Mouse (Mus musculus) olfactory bulb, adult 2 months (tissue): ENCODE results near the gene Adcy4. TPM values are rescaled to one million over a fixed set of nuclear protein-coding genes. Genes with fewer than 3 reads are reported as not detected.

ENCODE experiments used
- H3K27ac ChIP-seq: fragments of 200-500 bp; 2 replicates; pipeline ENCODE4 v1.5.1; 2012; ENCODE audit warnings: low read depth, low read length; ENCODE audit not compliant: insufficient read depth
- H3K4me1 ChIP-seq: fragments of 200-500 bp; 2 replicates; pipeline ENCODE4 v1.6.1; 2012; ENCODE audit warnings: low read length; ENCODE audit not compliant: control insufficient read depth, insufficient read depth
- H3K4me3 ChIP-seq: fragments of 200-500 bp; 2 replicates; pipeline ENCODE4 v1.5.1; 2012; ENCODE audit warnings: mild to moderate bottlenecking, low read depth, low read length, moderate library complexity; ENCODE audit not compliant: insufficient read depth
- CTCF ChIP-seq: fragments of 200-500 bp; IDR thresholded peaks from 2 replicates; pipeline ENCODE4 v1.5.1; 2012; ENCODE audit warnings: low read depth, mild to moderate bottlenecking, low read length, moderate library complexity; ENCODE audit not compliant: insufficient read depth
- POLR2A ChIP-seq: fragments of 200-500 bp; IDR thresholded peaks from 2 replicates; pipeline ENCODE4 v1.6.1; 2012; ENCODE audit warnings: mild to moderate bottlenecking, low read depth, low read length, moderate library complexity; ENCODE audit not compliant: insufficient read depth
- WGBS: fragments of 180-500 bp; shearing (Covaris S2); methylation state at CpG from one replicate; pipeline ENCODE4 v1.1.7; 2018; 5-methylcytosine and 5-hydroxymethylcytosine counted together
- polyA plus RNA-seq: library from polyadenylated mRNA; stranded (reverse); fragments of >200 nt; gene quantifications from 2 replicates; pipeline ENCODE4 v1.2.4, GENCODE M21; 2012; ENCODE audit warnings: low replicate concordance; ENCODE audit not compliant: missing spikeins, insufficient read depth, insufficient read length

Adcy4 gene
- polyA plus RNA-seq, 1 experiment = not detected

DNA sequence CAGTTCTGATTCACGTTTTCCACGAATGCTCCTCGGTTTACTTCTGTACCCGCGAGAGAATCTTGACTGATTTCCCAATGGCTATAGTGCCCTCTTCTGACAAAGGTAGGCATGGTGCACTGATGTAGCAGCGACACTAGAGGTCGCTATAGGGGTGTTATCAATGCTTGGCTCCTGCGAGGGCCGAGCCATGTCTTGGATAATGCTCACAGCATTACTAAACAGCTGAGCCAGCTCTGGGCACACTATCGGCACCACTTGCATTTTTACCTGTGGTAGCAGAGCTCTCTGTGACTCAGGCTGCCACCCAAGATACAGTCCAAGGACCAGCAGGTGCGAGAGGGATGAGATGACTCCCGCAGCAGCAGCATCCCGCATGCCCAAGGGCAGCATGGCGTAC is 2.6 kb downstream of the Adcy4 start:
- H3K4me3 ChIP-seq = no peak overlapping the region
- H3K27ac ChIP-seq = no peak overlapping the region
- H3K4me1 ChIP-seq = peaks cover 13% of the 10 kb centered on the region
- 13% methylated on average over 14 of the region's 14 CpGs for WGBS
- TF ChIP-seq CTCF = peak; percentile 43; the same call in 1 of the 2 replicates
- TF ChIP-seq POLR2A = no peak

- Histone ChIP-seq H3K27ac (no peak overlapping the region), H3K4me3 (no peak overlapping the region), H3K4me1 (peaks cover 13% of the 10 kb centered on the region)
- no peak for TF ChIP-seq CTCF
- TF ChIP-seq POLR2A = no peak
- WGBS = 84% methylated on average over 11 of the region's 11 CpGs
These were observed 3.2 kb downstream of the Adcy4 start for GRCm38 (mm10) chr14:55780736-55781135.

DNA sequence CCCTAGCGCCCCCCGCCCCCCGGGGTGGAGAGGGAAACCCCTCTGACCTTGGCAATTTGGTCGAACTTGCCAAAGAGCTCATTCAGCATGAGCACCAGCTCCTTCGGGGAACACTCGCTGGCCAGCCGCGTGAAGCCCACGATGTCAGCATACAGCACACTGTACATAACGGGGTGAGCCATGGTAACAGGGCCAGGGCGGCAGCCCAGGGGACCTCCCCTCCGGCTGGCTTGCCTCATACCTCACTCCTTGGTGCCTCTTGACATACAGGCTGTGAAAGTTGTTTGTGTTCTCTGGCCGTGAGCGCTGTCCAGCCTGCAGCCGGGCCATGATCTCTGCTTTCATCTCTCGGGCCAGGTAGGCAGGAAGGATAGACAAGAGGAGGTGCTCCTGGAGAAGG is 4.2 kb downstream of the Adcy4 start:
- H3K27ac ChIP-seq = no peak overlapping the region

GRCm38 (mm10) chr14:55778686-55779085 is 5.2 kb downstream of the Adcy4 start:
- 92% methylated on average over 15 of the region's 15 CpGs for WGBS
- TF ChIP-seq CTCF (no peak), POLR2A (no peak)

More for the DNA sequence above, 4.2 kb downstream of the Adcy4 start:
- no peak overlapping the region for H3K4me3 ChIP-seq
- 64% methylated on average over 16 of the region's 16 CpGs for WGBS
- TF ChIP-seq POLR2A (no peak), CTCF (no peak)
- H3K4me1 ChIP-seq = peaks cover 13% of the 10 kb centered on the region

GRCm38 (mm10) chr14:55777806-55778205 is 6.1 kb downstream of the Adcy4 start:
- no peak overlapping the region for H3K4me3 ChIP-seq
- peaks cover 4% of the 10 kb centered on the region; the same call in 1 of the 2 replicates for H3K4me1 ChIP-seq
- 80% methylated on average over 11 of the region's 11 CpGs for WGBS
- TF ChIP-seq POLR2A = no peak
- no peak for TF ChIP-seq CTCF
- H3K27ac ChIP-seq = no peak overlapping the region

More at GRCm38 (mm10) chr14:55778686-55779085, 5.2 kb downstream of the Adcy4 start:
- Histone ChIP-seq H3K4me3 (no peak overlapping the region), H3K27ac (no peak overlapping the region), H3K4me1 (peaks cover 9% of the 10 kb centered on the region)

DNA sequence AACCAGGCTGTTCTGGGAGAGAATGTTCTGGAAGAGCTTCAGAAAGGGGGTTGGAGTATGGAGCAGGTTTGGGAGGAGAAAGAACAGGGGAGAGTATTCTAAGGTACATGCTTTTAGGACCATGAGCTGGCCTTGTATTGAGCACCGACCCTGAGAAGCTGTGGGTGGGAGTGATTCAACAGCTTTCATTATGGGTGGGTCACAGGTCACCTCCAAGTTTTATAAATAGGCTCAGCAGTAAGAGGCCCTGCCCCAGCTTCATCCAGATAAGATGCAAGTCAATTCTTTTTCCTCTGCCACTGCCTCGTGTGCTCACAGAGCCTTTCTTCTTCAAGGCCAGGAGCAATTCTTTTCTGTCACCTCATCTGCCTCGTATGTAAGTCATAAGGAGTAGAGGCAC is 6.7 kb downstream of the Adcy4 start:
- 69% methylated on average over 3 of the region's 3 CpGs for WGBS
- peaks cover 4% of the 10 kb centered on the region; the same call in 1 of the 2 replicates for H3K4me1 ChIP-seq
- TF ChIP-seq CTCF (no peak), POLR2A (no peak)
- no peak overlapping the region for H3K4me3 ChIP-seq
- no peak overlapping the region for H3K27ac ChIP-seq

DNA sequence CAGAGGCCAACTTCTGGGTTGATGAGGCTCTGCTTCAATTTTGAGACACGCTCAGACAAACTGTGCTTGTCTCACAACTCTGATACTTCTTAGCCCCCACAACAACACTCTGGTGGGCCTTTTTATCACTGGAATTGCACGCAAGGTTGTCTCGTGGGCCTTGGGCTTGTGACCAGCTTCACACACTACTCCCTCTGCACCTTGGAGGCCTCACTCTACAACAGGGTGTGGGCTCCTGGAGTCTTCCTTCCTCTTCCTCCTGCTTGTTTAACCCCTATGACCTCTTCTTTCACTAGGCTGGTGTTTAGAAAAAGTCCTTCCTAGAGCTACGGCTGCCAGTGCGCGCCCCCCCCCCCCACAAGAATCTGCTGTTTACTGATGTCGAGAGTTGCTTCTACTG is 7.2 kb downstream of the Adcy4 start:
- Histone ChIP-seq H3K4me1 (peaks cover 4% of the 10 kb centered on the region; the same call in 1 of the 2 replicates), H3K27ac (no peak overlapping the region), H3K4me3 (no peak overlapping the region)
- TF ChIP-seq CTCF (no peak), POLR2A (no peak)
- WGBS = 79% methylated on average over 7 of the region's 7 CpGs

- Histone ChIP-seq H3K4me3 (no peak overlapping the region), H3K4me1 (peaks cover 8% of the 10 kb centered on the region), H3K27ac (no peak overlapping the region)
- WGBS = 86% methylated on average over 16 of the region's 16 CpGs
- no peak for TF ChIP-seq CTCF
- no peak for TF ChIP-seq POLR2A
These were observed 14.7 kb downstream of the Adcy4 start for GRCm38 (mm10) chr14:55769087-55769703.

- WGBS = 81% methylated on average over 6 of the region's 6 CpGs
- Histone ChIP-seq H3K4me1 (peaks cover 8% of the 10 kb centered on the region), H3K4me3 (no peak overlapping the region), H3K27ac (no peak overlapping the region)
- TF ChIP-seq CTCF = no peak
- no peak for TF ChIP-seq POLR2A
These were observed 15.3 kb downstream of the Adcy4 start for GRCm38 (mm10) chr14:55768555-55768954.
